Mouse (Mus musculus) lung, embryonic 14.5 days (tissue): ENCODE results near the gene Tet1. TPM values are rescaled to one million over a fixed set of nuclear protein-coding genes. Genes with fewer than 3 reads are reported as not detected.
A peak's percentile ranks its signal among the peaks of the same experiment; 100 is the strongest.

Source experiments
- ATAC-seq: fragments of 200-750 bp; cut with Nextera tagmentation; 2 replicates; pipeline ENCODE4 v1.8.0; 2017; ENCODE audit warnings: mild to moderate bottlenecking, moderate TSS enrichment, moderate library complexity; ENCODE audit not compliant: insufficient read depth
- DNase-seq: peaks from one replicate; pipeline ENCODE4 v3.0.0-alpha.2; 2015
- H3K27ac ChIP-seq: fragments of 300-500 bp; sonication (generic); 2 replicates; pipeline ENCODE4 v1.5.1; 2014; ENCODE audit warnings: low read depth, mild to moderate bottlenecking, moderate library complexity
- H3K27me3 ChIP-seq: fragments of 300-500 bp; sonication (generic); 2 replicates; pipeline ENCODE4 v1.6.1; 2014; ENCODE audit warnings: low read length, control low read depth; ENCODE audit not compliant: insufficient read depth
- H3K36me3 ChIP-seq: fragments of 300-500 bp; sonication (generic); 2 replicates; pipeline ENCODE4 v1.6.1; 2014; ENCODE audit warnings: control low read depth; ENCODE audit not compliant: insufficient read depth
- H3K4me1 ChIP-seq: fragments of 300-500 bp; sonication (generic); 2 replicates; pipeline ENCODE4 v1.6.1; 2014; ENCODE audit warnings: antibody characterized with exemption, control low read depth; ENCODE audit not compliant: insufficient read depth
- H3K4me2 ChIP-seq: fragments of 300-500 bp; sonication (generic); 2 replicates; pipeline ENCODE4 v1.6.1; 2014; ENCODE audit warnings: mild to moderate bottlenecking
- H3K4me3 ChIP-seq: fragments of 300-500 bp; sonication (generic); 2 replicates; pipeline ENCODE4 v1.5.1; 2014; ENCODE audit warnings: low read depth, low read length
- H3K9ac ChIP-seq: fragments of 300-500 bp; sonication (generic); 2 replicates; pipeline ENCODE4 v1.6.1; 2014
- H3K9me3 ChIP-seq: fragments of 300-500 bp; sonication (generic); 2 replicates; pipeline ENCODE4 v1.6.1; 2016; ENCODE audit warnings: low read depth, low read length, control low read depth
- CTCF ChIP-seq: IDR thresholded peaks from 2 replicates; pipeline ENCODE4 v1.5.1; 2016; ENCODE audit warnings: antibody characterized with exemption, low read depth
- WGBS: fragments of 180-500 bp; shearing (Covaris S2); extraction: QIAGEN DNeasy Blood & Tissue Kit; methylation state at CpG from one replicate; pipeline ENCODE4 v1.1.7; 2014; 5-methylcytosine and 5-hydroxymethylcytosine counted together
- polyA plus RNA-seq: library from polyadenylated mRNA; unstranded; fragments of >200 nt; fragmentation: Nextera tagmentation; extraction: Ambion mirVana; gene quantifications from 2 replicates; pipeline ENCODE4 v1.2.1, GENCODE M21; 2014

The Tet1 gene
- polyA plus RNA-seq, 1 experiment from 2014 or later, result 34.8 TPM

DNA sequence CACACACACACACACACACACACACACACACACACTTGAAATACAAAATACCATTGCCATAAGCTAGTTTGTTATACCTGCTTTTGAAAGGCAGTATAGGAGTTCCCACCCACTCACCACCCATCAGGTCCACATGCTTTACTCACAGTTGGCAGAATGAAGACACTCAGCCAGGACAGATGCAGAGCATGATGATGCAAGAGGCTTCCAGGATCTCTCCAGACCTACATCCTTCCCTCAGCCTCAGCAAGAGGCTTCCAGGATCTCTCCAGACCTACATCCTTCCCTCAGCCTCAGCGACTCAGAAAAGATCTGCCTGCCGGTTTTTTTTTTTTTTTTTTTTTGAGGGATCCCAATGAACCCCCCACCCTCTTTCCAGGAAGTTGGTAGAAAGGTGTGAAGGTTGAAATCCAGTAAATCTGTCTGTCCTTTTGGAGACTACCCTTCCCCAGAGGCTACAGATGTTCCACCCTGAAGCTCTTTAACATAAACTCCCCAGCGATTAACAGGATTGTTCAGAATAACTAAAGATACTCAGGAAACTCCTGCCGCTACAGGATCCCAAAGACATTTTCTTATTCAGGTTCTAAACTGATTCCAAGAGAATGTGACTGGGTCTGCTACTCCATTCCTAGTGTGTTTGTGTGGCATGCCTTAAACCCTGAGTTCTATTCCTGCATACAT lies 16.1 kb downstream of the Tet1 start:
- Histone ChIP-seq H3K27ac (no peak overlapping the region), H3K27me3 (no peaks in the 10 kb centered on the region), H3K9me3 (no peaks in the 10 kb centered on the region), H3K4me1 (no peaks in the 10 kb centered on the region), H3K9ac (no peak overlapping the region), H3K4me3 (no peak overlapping the region), H3K4me2 (no peak overlapping the region), H3K36me3 (no peaks in the 10 kb centered on the region)
- ATAC-seq (no peak), DNase-seq (no peak)
- TF ChIP-seq CTCF, result no peak
- WGBS, result 21% methylated on average over 4 of the region's 4 CpGs

DNA sequence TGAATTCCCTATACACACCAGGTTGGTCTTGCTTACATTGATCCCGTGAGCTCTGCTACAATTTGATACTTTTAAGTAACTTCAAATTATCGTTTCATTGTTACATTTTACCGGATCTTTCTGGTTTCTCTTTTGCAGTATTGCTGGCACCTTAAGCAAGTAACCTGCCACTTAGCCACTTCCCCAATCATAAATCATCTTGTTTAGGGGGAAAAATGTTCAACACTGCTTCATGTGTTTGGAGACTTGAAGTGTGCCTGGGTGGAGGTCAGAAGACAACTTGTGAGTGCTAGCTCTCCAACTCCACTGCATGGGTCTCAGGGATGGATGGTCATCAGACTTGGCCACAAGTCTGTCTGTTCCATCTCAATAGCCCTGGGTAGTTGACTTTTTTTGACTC lies 17.8 kb downstream of the Tet1 start:
- no peaks in the 10 kb centered on the region for H3K4me1 ChIP-seq
- no peak overlapping the region for H3K4me2 ChIP-seq
- H3K27ac ChIP-seq, result no peak overlapping the region
- no peak for ATAC-seq
- H3K4me3 ChIP-seq, result no peak overlapping the region
- TF ChIP-seq CTCF, result no peak
- DNase-seq, result no peak
- WGBS, result 77% methylated on average over 3 of the region's 3 CpGs
- no peaks in the 10 kb centered on the region for H3K27me3 ChIP-seq
- H3K9ac ChIP-seq, result no peak overlapping the region
- H3K36me3 ChIP-seq, result no peaks in the 10 kb centered on the region
- H3K9me3 ChIP-seq, result no peaks in the 10 kb centered on the region

DNA sequence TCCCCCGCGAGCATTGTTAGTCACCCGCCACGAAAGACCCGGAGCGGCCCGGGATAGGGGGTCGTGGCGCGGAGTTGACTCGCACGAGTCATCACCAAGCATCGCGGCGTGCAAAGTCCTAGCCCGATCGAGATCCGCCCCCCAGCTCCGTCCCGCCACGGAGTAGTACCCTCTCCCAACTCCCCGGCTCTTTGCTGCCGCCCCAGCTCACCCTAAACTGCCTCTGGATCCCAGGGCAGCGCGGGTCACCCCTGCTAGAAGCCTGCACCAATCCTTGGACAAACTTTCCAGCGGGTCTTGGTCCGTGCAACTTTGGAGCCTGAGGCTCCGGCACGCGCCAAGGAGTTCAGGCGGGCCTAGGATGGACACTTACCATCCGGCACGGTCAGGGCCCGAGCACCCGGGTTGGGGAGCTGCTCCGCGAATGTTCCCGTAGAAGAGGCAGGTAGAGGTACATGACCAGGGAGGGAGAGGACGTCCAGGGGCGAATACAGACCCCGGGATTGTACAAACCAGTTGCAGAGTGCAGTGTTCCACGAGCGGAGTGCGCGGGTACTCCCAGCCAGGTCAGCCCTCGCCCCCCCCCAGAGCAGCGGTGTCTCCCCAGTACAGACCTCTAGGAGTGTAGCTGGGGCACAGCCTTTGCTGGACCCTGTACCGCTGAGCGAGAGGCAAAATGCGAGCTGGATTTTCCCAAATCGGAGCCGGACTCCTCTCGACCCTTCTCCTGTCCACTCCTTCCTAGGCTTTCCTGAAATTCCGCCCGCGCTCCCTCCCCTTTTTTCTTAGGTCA lies 21.8 kb downstream of the Tet1 start:
- ATAC-seq, result peak; percentile 91
- H3K4me2 ChIP-seq, result peak overlapping the region; percentile 95
- WGBS, result under 1% methylated on average over 55 of the region's 56 CpGs
- H3K36me3 ChIP-seq, result no peaks in the 10 kb centered on the region
- peak overlapping the region; percentile 73 for H3K9ac ChIP-seq
- no peaks in the 10 kb centered on the region for H3K4me1 ChIP-seq
- no peak; the same call in 1 of the 2 replicates for TF ChIP-seq CTCF
- H3K27ac ChIP-seq, result peak overlapping the region; percentile 60
- H3K4me3 ChIP-seq, result peak overlapping the region; percentile 67
- no peaks in the 10 kb centered on the region for H3K9me3 ChIP-seq
- no peaks in the 10 kb centered on the region for H3K27me3 ChIP-seq
- peak; percentile 90 for DNase-seq

DNA sequence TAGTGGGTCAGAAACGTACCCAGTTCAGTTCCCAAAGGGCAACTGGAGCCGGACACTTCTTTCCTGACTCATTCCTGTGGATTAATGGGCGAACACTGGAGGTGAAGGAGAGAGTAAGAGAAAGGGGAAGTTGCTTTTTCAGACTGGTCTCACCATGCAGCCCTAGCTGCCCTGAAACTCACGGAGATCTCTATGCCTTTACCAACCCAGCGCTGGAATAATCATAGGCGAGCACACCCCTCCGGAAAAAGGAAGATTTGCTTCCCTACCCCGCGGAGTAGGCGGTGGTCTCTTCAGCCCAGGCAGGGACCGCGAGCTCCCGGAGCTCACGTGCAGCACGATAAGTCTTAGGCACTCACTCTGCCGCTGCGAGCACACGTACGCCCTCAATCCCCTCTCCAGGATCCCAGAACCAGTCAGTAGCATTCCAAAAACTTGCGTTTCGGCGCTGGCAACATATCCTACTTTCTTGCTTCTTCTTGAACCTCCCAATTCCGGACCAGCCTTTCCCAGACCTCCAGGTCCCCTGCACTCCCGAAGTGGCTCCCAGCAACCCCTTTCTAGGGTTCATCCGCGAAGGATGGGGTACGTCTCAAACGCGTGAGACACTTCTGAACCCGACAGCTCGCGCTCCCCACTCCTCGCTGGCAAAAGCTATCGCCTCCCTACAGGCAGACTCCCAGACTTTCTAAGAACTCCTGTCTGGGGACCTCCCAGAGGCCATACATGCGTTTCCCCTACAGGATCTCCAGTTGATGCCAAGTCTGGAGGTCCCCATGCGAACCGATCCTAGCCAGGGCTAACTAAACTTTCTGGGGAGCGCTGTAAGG lies 22.6 kb downstream of the Tet1 start:
- Histone ChIP-seq H3K9ac (peak overlapping the region; percentile 73), H3K9me3 (no peaks in the 10 kb centered on the region), H3K27me3 (no peaks in the 10 kb centered on the region), H3K4me3 (peak overlapping the region; percentile 67), H3K4me2 (peak overlapping the region; percentile 95), H3K27ac (peak overlapping the region; percentile 60), H3K4me1 (no peaks in the 10 kb centered on the region), H3K36me3 (no peaks in the 10 kb centered on the region)
- ATAC-seq (peak; percentile 52), DNase-seq (peak; percentile 79)
- TF ChIP-seq CTCF, result no peak
- WGBS, result under 1% methylated on average over 38 of the region's 38 CpGs

DNA sequence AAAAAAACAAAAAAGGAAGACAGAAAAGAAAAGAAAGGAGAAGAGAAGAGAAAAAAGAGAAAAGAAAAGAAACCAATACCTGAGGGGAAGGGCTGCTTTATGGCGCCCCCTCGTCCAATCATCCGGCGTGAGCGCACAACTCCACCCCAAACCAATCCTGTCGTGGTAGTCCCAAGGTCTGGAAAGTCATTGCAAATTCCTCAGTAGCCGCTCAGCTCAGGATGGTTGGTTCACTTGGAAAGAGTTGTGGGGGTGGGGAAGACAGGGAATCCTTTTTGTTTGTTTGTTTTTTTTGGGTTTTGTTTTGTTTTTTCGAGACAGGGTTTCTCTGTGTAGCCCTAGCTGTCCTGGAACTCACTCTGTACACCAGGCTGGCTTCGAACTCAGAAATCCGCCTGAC lies 23.3 kb downstream of the Tet1 start:
- WGBS, result 31% methylated on average over 10 of the region's 10 CpGs
- H3K27me3 ChIP-seq, result no peaks in the 10 kb centered on the region
- no peak overlapping the region for H3K27ac ChIP-seq

DNA sequence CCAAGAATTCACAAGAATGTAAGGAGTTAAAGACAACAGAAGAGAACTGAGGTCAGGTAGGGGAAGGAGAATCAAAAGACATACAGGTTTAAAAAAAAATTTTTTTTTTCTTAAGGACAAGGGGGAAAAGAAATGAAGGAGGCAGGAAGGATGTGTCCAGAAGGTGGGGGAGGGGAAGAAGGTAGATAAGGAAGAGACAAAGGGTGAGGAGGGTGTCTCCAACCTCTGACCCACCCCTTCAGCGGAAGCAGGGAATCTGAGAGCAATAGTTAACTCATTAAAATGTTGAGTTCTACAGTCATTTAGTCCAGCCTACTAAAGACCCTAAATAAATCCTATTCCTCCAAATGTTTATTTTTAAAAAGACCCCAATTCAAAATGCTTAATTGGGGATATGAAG lies 24.3 kb downstream of the Tet1 start:
- Histone ChIP-seq H3K9ac (no peak overlapping the region), H3K36me3 (peaks cover under 1% of the 10 kb centered on the region; the same call in 1 of the 2 replicates), H3K9me3 (no peaks in the 10 kb centered on the region), H3K27ac (no peak overlapping the region), H3K4me2 (no peak overlapping the region), H3K4me1 (no peaks in the 10 kb centered on the region), H3K27me3 (no peaks in the 10 kb centered on the region), H3K4me3 (no peak overlapping the region)
- ATAC-seq (no peak), DNase-seq (no peak)
- 38% methylated on average over 1 of the region's 1 CpGs for WGBS
- no peak for TF ChIP-seq CTCF

More for the DNA sequence above, 23.3 kb downstream of the Tet1 start:
- H3K9me3 ChIP-seq, result no peaks in the 10 kb centered on the region
- peak overlapping the region; percentile 73; the same call in 1 of the 2 replicates for H3K9ac ChIP-seq
- no peak for ATAC-seq
- no peaks in the 10 kb centered on the region for H3K36me3 ChIP-seq
- H3K4me2 ChIP-seq, result peak overlapping the region; percentile 95
- no peaks in the 10 kb centered on the region for H3K4me1 ChIP-seq
- H3K4me3 ChIP-seq, result peak overlapping the region; percentile 67
- no peak for TF ChIP-seq CTCF
- DNase-seq, result no peak
